Mouse (Mus musculus): Measurements from ENCODE around the gene Slc15a3. TPM values are rescaled to one million over a fixed set of nuclear protein-coding genes. Genes with fewer than 3 reads are reported as not detected.

The Slc15a3 gene
- total and polyA plus RNA-seq, 2 experiments from 2014 or later: 0.33 to 1.3 TPM

GRCm38 (mm10) chr19:10801070-10801469, 38.5 kb upstream of the Slc15a3 start:
- H3K27me3 ChIP-seq (ENCODE audit: insufficient read depth, low read length): no peaks in the 10 kb centered on the region
- peak overlapping the region; percentile 68 for H3K27ac ChIP-seq (ENCODE audit: low read depth, low read length)
- H3K4me1 ChIP-seq (ENCODE audit: insufficient read depth, low read length): no peaks in the 10 kb centered on the region
- no peaks in the 10 kb centered on the region for H3K9me3 ChIP-seq (ENCODE audit: low read length)
- 35% methylated on average over 6 of the region's 6 CpGs for WGBS
- H3K9ac ChIP-seq (replicated peaks; ENCODE audit: low read length, poor library complexity, severe bottlenecking): no peak overlapping the region
- no peak for TF ChIP-seq CTCF (IDR thresholded peaks at IDR 0.05)
- H3K4me2 ChIP-seq (ENCODE audit: low read depth, low read length, poor library complexity, severe bottlenecking): no peak overlapping the region
- no peaks in the 10 kb centered on the region for H3K36me3 ChIP-seq (ENCODE audit: insufficient read depth, low read length)
- DNase-seq (ENCODE audit: low spot score) (peak; percentile 64), ATAC-seq (ENCODE audit: low FRiP score) (peak; percentile 82)
- H3K4me3 ChIP-seq (ENCODE audit: low read depth, low read length): no peak overlapping the region

DNA sequence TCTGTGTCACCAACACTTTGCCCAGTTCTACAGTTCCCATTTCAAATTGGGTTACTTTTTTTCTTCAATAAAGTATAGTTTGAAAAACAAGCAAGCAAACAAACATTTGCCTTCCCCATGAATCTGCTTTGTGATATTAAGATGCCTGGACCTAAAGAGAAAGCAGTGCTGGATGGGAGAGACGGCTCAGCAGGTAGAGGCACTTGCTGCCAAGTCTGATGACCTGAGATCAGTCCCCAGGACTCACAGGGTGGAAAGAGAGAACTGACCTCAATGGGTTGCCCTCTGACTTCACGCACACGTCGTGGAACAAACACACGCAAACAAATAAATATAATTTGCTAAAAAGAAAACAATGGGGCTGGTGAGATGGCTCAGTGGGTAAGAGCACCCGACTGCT, 37.6 kb upstream of the Slc15a3 start:
- 84% methylated on average over 6 of the region's 6 CpGs for WGBS
- Histone ChIP-seq H3K36me3 (ENCODE audit: insufficient read depth, low read length) (no peaks in the 10 kb centered on the region), H3K9ac (replicated peaks; ENCODE audit: low read length, poor library complexity, severe bottlenecking) (no peak overlapping the region), H3K27me3 (ENCODE audit: insufficient read depth, low read length) (no peaks in the 10 kb centered on the region), H3K9me3 (ENCODE audit: low read length) (no peaks in the 10 kb centered on the region), H3K4me1 (ENCODE audit: insufficient read depth, low read length) (no peaks in the 10 kb centered on the region), H3K4me2 (ENCODE audit: low read depth, low read length, poor library complexity, severe bottlenecking) (no peak overlapping the region), H3K4me3 (ENCODE audit: low read depth, low read length) (no peak overlapping the region), H3K27ac (ENCODE audit: low read depth, low read length) (no peak overlapping the region)
- TF ChIP-seq CTCF (IDR thresholded peaks at IDR 0.05): no peak
- DNase-seq (ENCODE audit: low spot score) (no peak), ATAC-seq (ENCODE audit: low FRiP score) (no peak)

DNA sequence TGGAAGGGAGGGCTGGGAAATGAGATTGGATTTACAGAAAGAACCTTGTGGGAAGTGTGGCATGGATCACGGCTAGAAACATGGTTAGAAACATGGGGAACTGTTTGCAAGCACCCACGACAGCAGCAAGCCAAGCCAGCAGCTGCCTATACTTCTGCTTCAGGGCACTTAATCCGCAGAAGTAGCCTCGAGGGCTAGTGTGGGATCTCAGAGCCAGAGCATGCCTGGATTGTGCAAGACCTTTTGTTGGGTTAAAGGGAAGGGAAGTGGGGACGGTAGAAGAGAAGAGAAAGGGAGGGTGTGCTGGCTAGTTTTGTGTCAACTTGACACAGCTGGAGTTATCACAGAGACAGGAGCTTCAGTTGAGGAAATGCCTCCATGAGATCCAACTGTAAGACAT, 35.8 kb upstream of the Slc15a3 start:
- H3K4me1 ChIP-seq (ENCODE audit: insufficient read depth, low read length): no peaks in the 10 kb centered on the region
- no peak overlapping the region for H3K4me3 ChIP-seq (ENCODE audit: low read depth, low read length)
- no peak for DNase-seq (ENCODE audit: low spot score)
- H3K36me3 ChIP-seq (ENCODE audit: insufficient read depth, low read length): no peaks in the 10 kb centered on the region
- H3K9me3 ChIP-seq (ENCODE audit: low read length): no peaks in the 10 kb centered on the region
- no peaks in the 10 kb centered on the region for H3K27me3 ChIP-seq (ENCODE audit: insufficient read depth, low read length)
- TF ChIP-seq CTCF (IDR thresholded peaks at IDR 0.05): no peak
- WGBS: 60% methylated on average over 5 of the region's 5 CpGs
- no peak overlapping the region for H3K9ac ChIP-seq (replicated peaks; ENCODE audit: low read length, poor library complexity, severe bottlenecking)
- ATAC-seq (ENCODE audit: low FRiP score): no peak
- H3K4me2 ChIP-seq (ENCODE audit: low read depth, low read length, poor library complexity, severe bottlenecking): no peak overlapping the region
- no peak overlapping the region for H3K27ac ChIP-seq (ENCODE audit: low read depth, low read length)

DNA sequence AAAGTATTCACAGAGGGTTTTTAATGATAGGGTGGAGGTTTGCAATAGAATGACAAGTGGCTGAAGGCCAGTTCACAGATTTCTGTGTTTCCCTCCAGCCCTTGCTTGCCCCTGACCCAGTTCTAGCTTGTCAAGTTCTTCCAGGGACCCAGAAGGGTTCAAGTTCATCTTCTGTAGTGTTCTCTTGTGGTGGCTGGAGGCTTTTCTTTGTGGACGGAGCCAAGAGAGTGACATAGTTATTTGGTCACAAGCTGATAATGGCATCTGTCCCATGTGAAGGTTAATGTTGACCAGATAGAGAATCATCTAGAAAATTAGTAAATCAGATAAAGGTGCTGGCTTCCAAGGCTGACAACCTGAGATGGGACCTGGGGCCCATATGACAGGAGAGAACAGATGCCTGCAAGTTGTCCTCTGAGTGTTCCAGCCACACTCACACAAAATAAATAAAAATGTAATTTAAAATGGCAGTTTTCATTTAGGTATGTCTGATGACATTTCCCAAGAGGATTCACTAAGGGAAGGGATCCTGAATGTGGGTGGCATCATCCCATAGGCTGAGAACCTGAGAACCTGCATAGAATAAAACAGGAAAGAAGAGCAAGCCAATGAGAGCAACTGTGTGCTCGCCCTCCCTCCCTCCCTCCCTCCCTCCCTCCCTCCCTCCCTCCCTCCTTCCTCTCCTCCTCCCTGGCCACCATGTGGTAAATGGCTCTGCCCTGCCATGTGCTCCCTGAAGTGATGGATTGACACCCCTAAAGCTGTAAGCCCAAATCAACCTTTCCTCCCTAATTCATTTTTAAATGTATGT, 34.5 kb upstream of the Slc15a3 start:
- Histone ChIP-seq H3K27ac (ENCODE audit: low read depth, low read length) (no peak overlapping the region), H3K27me3 (ENCODE audit: insufficient read depth, low read length) (no peaks in the 10 kb centered on the region), H3K4me2 (ENCODE audit: low read depth, low read length, poor library complexity, severe bottlenecking) (no peak overlapping the region), H3K9me3 (ENCODE audit: low read length) (no peaks in the 10 kb centered on the region), H3K9ac (replicated peaks; ENCODE audit: low read length, poor library complexity, severe bottlenecking) (no peak overlapping the region), H3K4me3 (ENCODE audit: low read depth, low read length) (no peak overlapping the region), H3K4me1 (ENCODE audit: insufficient read depth, low read length) (no peaks in the 10 kb centered on the region; the same call in 1 of the 2 replicates), H3K36me3 (ENCODE audit: insufficient read depth, low read length) (no peaks in the 10 kb centered on the region)
- WGBS: 90% methylated on average over 1 of the region's 2 CpGs
- DNase-seq (ENCODE audit: low spot score) (no peak), ATAC-seq (ENCODE audit: low FRiP score) (no peak)
- no peak for TF ChIP-seq CTCF (IDR thresholded peaks at IDR 0.05)

DNA sequence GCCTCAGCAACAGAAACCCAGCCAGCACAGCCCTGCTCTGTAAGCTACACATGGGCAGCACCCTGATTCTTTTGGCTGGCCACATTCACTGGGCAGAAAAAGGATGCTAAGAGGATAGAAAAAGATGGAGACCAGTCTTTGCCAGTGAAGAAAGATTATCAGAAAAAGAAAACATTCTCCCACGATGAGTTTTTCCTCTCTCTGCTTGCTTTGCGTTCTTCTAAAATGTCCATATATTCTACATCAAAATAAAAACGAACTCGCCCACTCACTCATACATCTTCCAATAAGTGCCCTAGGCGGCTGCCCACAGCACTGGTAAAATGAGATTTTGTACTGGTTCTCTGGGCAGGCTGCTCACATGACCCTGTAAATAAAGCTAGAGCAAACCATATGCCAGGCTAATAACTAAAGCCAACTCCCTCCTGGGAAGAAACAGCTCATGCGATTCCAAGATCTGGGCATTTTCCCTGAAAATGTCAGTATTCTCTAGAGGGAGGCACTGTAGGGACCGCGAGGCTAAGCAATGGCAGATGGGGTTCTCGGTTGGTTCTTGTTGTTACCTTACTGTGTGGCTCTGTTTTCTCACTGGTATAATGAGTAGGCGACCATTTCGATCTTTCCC, 33.8 kb upstream of the Slc15a3 start:
- Histone ChIP-seq H3K4me1 (ENCODE audit: insufficient read depth, low read length) (no peaks in the 10 kb centered on the region; the same call in 1 of the 2 replicates), H3K27me3 (ENCODE audit: insufficient read depth, low read length) (no peaks in the 10 kb centered on the region), H3K9me3 (ENCODE audit: low read length) (no peaks in the 10 kb centered on the region), H3K27ac (ENCODE audit: low read depth, low read length) (no peak overlapping the region), H3K4me3 (ENCODE audit: low read depth, low read length) (no peak overlapping the region), H3K9ac (replicated peaks; ENCODE audit: low read length, poor library complexity, severe bottlenecking) (no peak overlapping the region), H3K4me2 (ENCODE audit: low read depth, low read length, poor library complexity, severe bottlenecking) (no peak overlapping the region), H3K36me3 (ENCODE audit: insufficient read depth, low read length) (no peaks in the 10 kb centered on the region)
- WGBS: 81% methylated on average over 11 of the region's 11 CpGs
- DNase-seq (ENCODE audit: low spot score): peak; percentile 50
- TF ChIP-seq CTCF (IDR thresholded peaks at IDR 0.05): no peak
- ATAC-seq (ENCODE audit: low FRiP score): no peak

All from midbrain, postnatal 0 days (tissue).